Mouse (Mus musculus): ENCODE data around the gene Lrrc61.

GRCm38 (mm10) chr6:48573981-48574380, 19.4 kb downstream of the Lrrc61 start:
- TF ChIP-seq CTCF (IDR thresholded peaks at IDR 0.05; ENCODE audit: extremely low read depth, insufficient read depth, insufficient read length, insufficient replicate concordance) (no peak), POLR2A (IDR thresholded peaks at IDR 0.05; ENCODE audit: low read depth, low read length) (no peak)
